ENCODE assay signal across 16 mouse cellular contexts in genomic region chr13:98902366-98903025, GRCm38 (mm10). TPM values are rescaled to one million over a fixed set of nuclear protein-coding genes. Genes with fewer than 3 reads are reported as not detected.
DNase-seq lines count a peak whose midpoint lies in the region; ATAC-seq lines count a peak whose summit lies in the region.
"Had no signal": no experiment of that assay in that cellular context is flagged by ENCODE, and none has a peak within 500 bp of the region (broad histone marks: within the 10 kb centered on the region; RNA-seq: fewer than 3 reads in every experiment).

No protein-coding gene starts in this region.

- 0 out of 2 replicates have a peak, but pooled peaks have one; percentile 6 for ATAC-seq in embryonic facial prominence, embryonic 12.5 days (ENCODE audit: insufficient number of reproducible peaks, insufficient read depth, low FRiP score, low TSS enrichment)
- ATAC-seq in erythroid progenitor cell, adult 5-6 weeks (replicated peaks; ENCODE audit: low FRiP score, poor library complexity, severe bottlenecking): 0 out of 2 replicates have a peak, but pooled peaks have one; percentile 27
- ATAC-seq: forebrain, embryonic 13.5 days had no signal

- no peak for DNase-seq in embryonic facial prominence, embryonic 10.5 days (ENCODE audit: low spot score)
- DNase-seq in CD4-positive, CD25-positive, alpha-beta regulatory T cell, adult 2 months (ENCODE audit: low read depth, low spot score): peak; percentile 16
- peak; percentile 13 to 19 for DNase-seq in natural killer cell, adult 2 months (ENCODE audit: low spot score in 2 of 2)
- DNase-seq in forebrain, embryonic 10.5 days (ENCODE audit: extremely low spot score, low spot score): no peak
- no peak for DNase-seq in c-Kit-positive CD71-positive TER-119-positive erythroid progenitor cells, embryonic 14.5 days (ENCODE audit: low spot score)
- no peak for DNase-seq in left cerebral cortex, postnatal 14 days (ENCODE audit: low spot score in 2 of 2)
- DNase-seq: B cell, adult 2 months; gastrocnemius, postnatal 14 days; kidney, adult 9 months; lung, embryonic 14.5 days had no signal

- H3K9me3 ChIP-seq in embryonic facial prominence, embryonic 12.5 days: 0 out of 2 replicates have a peak, but pooled peaks cover 4% of the 10 kb centered on the region
- peaks cover 12% of the 10 kb centered on the region for H3K9me3 ChIP-seq in embryonic facial prominence, embryonic 10.5 days
- peaks cover 4% of the 10 kb centered on the region; the same call in 1 of the 2 replicates for H3K9me3 ChIP-seq in forebrain, embryonic 10.5 days
- H3K9me3 ChIP-seq: hindbrain, embryonic 12.5 days; limb, embryonic 15.5 days; neural tube, embryonic 13.5 days had no signal

- no peaks in the 10 kb centered on the region for H3K4me1 ChIP-seq in embryonic facial prominence, embryonic 12.5 days
- H3K4me1 ChIP-seq in embryonic facial prominence, embryonic 10.5 days: no peaks in the 10 kb centered on the region
- H3K4me1 ChIP-seq in forebrain, embryonic 10.5 days: no peaks in the 10 kb centered on the region
- H3K4me1 ChIP-seq: limb, embryonic 15.5 days had no signal

- H3K9ac ChIP-seq in embryonic facial prominence, embryonic 12.5 days: no peak overlapping the region
- H3K9ac ChIP-seq: forebrain, embryonic 13.5 days; hindbrain, embryonic 12.5 days; limb, embryonic 15.5 days; lung, embryonic 14.5 days; neural tube, embryonic 13.5 days had no signal

- H3K36me3 ChIP-seq in embryonic facial prominence, embryonic 12.5 days: peaks cover 29% of the 10 kb centered on the region
- H3K36me3 ChIP-seq in embryonic facial prominence, embryonic 10.5 days (replicated peaks): peaks cover 60% of the 10 kb centered on the region
- H3K36me3 ChIP-seq in forebrain, embryonic 10.5 days (replicated peaks): peaks cover 68% of the 10 kb centered on the region

- no peak overlapping the region for H3K4me2 ChIP-seq in embryonic facial prominence, embryonic 12.5 days (replicated peaks)
- H3K4me2 ChIP-seq: forebrain, embryonic 13.5 days; hindbrain, embryonic 12.5 days; limb, embryonic 15.5 days; lung, embryonic 14.5 days; neural tube, embryonic 13.5 days had no signal

- intact Hi-C loops in left cerebral cortex, postnatal 14 days (cut with DNase I): no loop called here

- H3K27me3 ChIP-seq in embryonic facial prominence, embryonic 12.5 days: no peaks in the 10 kb centered on the region
- H3K27me3 ChIP-seq in embryonic facial prominence, embryonic 10.5 days (replicated peaks; ENCODE audit: low read depth, poor library complexity, severe bottlenecking): no peaks in the 10 kb centered on the region
- no peaks in the 10 kb centered on the region for H3K27me3 ChIP-seq in forebrain, embryonic 10.5 days (ENCODE audit: poor library complexity, severe bottlenecking)
- H3K27me3 ChIP-seq: forebrain, embryonic 13.5 days; hindbrain, embryonic 12.5 days; limb, embryonic 15.5 days; neural tube, embryonic 13.5 days had no signal

- no peak overlapping the region for H3K4me3 ChIP-seq in embryonic facial prominence, embryonic 12.5 days
- H3K4me3 ChIP-seq in embryonic facial prominence, embryonic 10.5 days: no peak overlapping the region
- no peak overlapping the region for H3K4me3 ChIP-seq in forebrain, embryonic 10.5 days
- H3K4me3 ChIP-seq: forebrain, embryonic 13.5 days; hindbrain, embryonic 12.5 days; limb, embryonic 15.5 days; neural tube, embryonic 13.5 days had no signal

- WGBS in embryonic facial prominence, embryonic 12.5 days: 91% methylated on average over 8 of the region's 8 CpGs
- WGBS in embryonic facial prominence, embryonic 10.5 days: 95% methylated on average over 8 of the region's 8 CpGs
- 92% methylated on average over 8 of the region's 8 CpGs for WGBS in forebrain, embryonic 10.5 days

- H3K27ac ChIP-seq in embryonic facial prominence, embryonic 12.5 days: no peak overlapping the region
- H3K27ac ChIP-seq in embryonic facial prominence, embryonic 10.5 days (replicated peaks): no peak overlapping the region
- no peak overlapping the region for H3K27ac ChIP-seq in forebrain, embryonic 10.5 days
- H3K27ac ChIP-seq: forebrain, embryonic 13.5 days; hindbrain, embryonic 12.5 days; limb, embryonic 15.5 days; neural tube, embryonic 13.5 days had no signal

RNA-seq across cellular contexts. Expression of gene Tnpo1, which starts 23.7 kb away (rescaled TPM):
- polyA plus RNA-seq in embryonic facial prominence, embryonic 12.5 days (2016; fragmentation: Nextera tagmentation; extraction: Ambion mirVana): 73.3 and 73.8 TPM in 2 replicates
- polyA plus RNA-seq in embryonic facial prominence, embryonic 10.5 days (2016; fragmentation: Nextera tagmentation; extraction: Ambion mirVana): 78.0 and 79.7 TPM in 2 replicates
- total RNA-seq in erythroid progenitor cell, adult 5-6 weeks (2015; ENCODE audit: low replicate concordance): 45.3 and 46.9 TPM in 2 replicates
- 33.6 and 38.2 TPM in 2 replicates for total RNA-seq in erythroid progenitor cell, adult 5-6 weeks (2017; ENCODE audit: low replicate concordance)
- 88.7 and 98.5 TPM in 2 replicates for polyA plus RNA-seq in forebrain, embryonic 10.5 days (2016; fragmentation: Nextera tagmentation; extraction: Ambion mirVana)
- 10 to 100 TPM; 63.0 to 70.3 TPM for total RNA-seq in left cerebral cortex, postnatal 14 days (2021)

Comparison
In these comparisons a context has a peak if more than half of its experiments do, and no peak if none do; other contexts are left out.
1. DNase-seq: peak in CD4-positive, CD25-positive, alpha-beta regulatory T cell, adult 2 months (single experiment) and natural killer cell, adult 2 months (2 of 2); none in embryonic facial prominence, embryonic 10.5 days (single experiment), forebrain, embryonic 10.5 days (single experiment), c-Kit-positive CD71-positive TER-119-positive erythroid progenitor cells, embryonic 14.5 days (single experiment) and left cerebral cortex, postnatal 14 days (0 of 2).